Mouse (Mus musculus): ENCODE measurements around the gene Cyp4f16.

GRCm38 (mm10) chr17:32503111-32503510, 33.2 kb upstream of the Cyp4f16 start:
- no peak for TF ChIP-seq CTCF (IDR thresholded peaks at IDR 0.05; ENCODE audit: control insufficient read depth, insufficient read depth, insufficient read length)
- no peak for TF ChIP-seq USF1 (IDR thresholded peaks at IDR 0.05; ENCODE audit: low read depth)
- TF ChIP-seq MYOG (IDR thresholded peaks at IDR 0.05; ENCODE audit: control insufficient read depth, extremely low read depth, insufficient read length) = no peak
- TF ChIP-seq CEBPB (IDR thresholded peaks at IDR 0.05; ENCODE audit: low read depth) = no peak
- no peak for TF ChIP-seq FOSL1 (IDR thresholded peaks at IDR 0.05; ENCODE audit: insufficient read depth, low read length, poor library complexity, severe bottlenecking)

Measured in C2C12 (cell line).